Mouse (Mus musculus): ENCODE measurements around the gene Tmc7. TPM values are rescaled to one million over a fixed set of nuclear protein-coding genes. Genes with fewer than 3 reads are reported as not detected.
A peak's percentile ranks its signal among the peaks of the same experiment; 100 is the strongest.

The Tmc7 gene
- polyA plus RNA-seq (2015; fragmentation: Nextera tagmentation; extraction: Ambion mirVana), result 8.5 and 9.7 TPM in 2 replicates

DNA sequence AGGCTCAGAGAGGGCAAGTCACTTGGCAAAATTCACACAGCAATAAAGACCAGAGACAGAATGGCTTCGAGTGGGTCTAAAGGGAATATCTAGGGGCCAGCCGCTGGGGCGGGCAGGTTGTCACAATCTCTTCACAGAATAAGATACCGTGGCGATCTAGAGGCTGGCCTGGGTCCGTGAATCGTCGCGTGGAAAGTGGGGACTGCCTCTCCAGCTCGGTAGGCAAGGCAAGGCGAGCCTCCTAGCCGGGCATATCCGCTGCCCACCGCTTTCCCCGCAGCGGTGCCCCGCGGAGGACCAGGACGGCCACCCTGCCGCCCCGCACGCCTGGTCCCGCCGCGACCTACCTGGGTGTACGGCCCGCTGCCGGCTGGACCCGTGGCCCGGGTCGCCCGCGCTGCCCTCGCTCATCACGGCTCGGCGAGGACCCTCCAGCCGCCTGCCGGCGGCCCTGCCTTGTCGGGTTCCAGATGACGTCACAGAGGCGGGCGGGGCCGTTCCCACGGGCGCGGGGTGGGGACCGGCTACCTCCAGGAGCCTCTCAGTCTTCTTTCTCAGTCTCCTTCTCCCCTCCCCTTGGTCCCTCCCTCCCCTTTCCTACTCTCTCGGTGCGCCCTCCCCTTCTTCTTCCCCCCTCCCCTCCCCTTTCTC, at the start of gene Tmc7:
TSS of gene Tmc7 (minus strand) at position 480 of the 651 bp plus-strand sequence.
- H3K9me3 ChIP-seq (ENCODE audit: control insufficient read depth, low read length), result no peaks in the 10 kb centered on the region
- H3K4me1 ChIP-seq (replicated peaks; ENCODE audit: control insufficient read depth, insufficient read depth, low read length), result peaks cover 17% of the 10 kb centered on the region
- 0 out of 2 replicates have a peak, but pooled peaks cover 3% of the 10 kb centered on the region for H3K36me3 ChIP-seq (ENCODE audit: control insufficient read depth, insufficient read depth)
- peak within 1 kb of the TSS; percentile 76 for H3K4me2 ChIP-seq (ENCODE audit: low read length)
- H3K9ac ChIP-seq (replicated peaks; ENCODE audit: low read depth, low read length), result peak within 1 kb of the TSS; percentile 95
- peak within 1 kb of the TSS; percentile 80 for H3K27ac ChIP-seq (ENCODE audit: low read length)
- H3K4me3 ChIP-seq (replicated peaks; ENCODE audit: low read length), result peak within 1 kb of the TSS; percentile 81
- peak; percentile 90 for ATAC-seq
- no peaks in the 10 kb centered on the region for H3K27me3 ChIP-seq (replicated peaks; ENCODE audit: control insufficient read depth, insufficient read depth, low read length)
- under 1% methylated on average over 46 of the region's 51 CpGs for WGBS

DNA sequence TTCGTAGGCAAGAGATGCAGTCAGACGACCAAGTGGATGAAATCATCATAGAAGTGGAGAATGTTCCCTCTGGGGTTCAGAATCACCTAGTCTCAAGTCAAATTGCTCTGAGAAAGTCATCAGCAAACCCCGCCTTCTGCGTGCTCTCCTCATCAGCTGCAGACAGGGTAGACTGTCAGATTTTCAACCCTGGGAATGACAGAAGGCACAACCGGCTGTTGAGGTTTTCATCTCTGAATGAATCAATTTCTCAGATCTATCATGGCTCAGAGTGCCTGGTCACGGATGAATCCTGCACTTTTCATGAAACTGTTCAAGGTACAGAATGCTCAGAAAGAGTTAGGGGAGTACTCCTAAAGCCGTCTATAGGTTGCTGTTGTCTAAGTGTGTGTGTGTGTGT, 49.4 kb upstream of the Tmc7 start:
- no peak overlapping the region for H3K4me3 ChIP-seq (replicated peaks; ENCODE audit: low read length)
- no peak for ATAC-seq

DNA sequence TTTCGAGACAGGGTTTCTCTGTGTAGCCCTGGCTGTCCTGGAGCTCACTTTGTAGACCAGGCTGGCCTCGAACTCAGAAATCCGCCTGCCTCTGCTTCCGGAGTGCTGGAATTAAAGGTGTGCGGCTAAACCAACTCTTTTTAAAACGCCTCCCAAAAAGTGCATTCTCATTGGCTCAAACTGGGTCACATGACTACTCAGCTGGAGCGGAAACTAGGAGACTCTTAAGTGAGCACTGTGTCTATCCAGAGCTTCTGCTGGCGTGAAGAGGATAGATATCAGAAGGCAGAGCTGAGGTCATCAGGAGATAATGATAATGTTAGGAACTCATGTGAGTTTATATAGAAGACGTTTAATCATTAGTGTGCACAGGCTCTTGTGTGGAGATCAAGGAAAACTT, 48.6 kb upstream of the Tmc7 start:
- ATAC-seq, result no peak
- H3K27me3 ChIP-seq (replicated peaks; ENCODE audit: control insufficient read depth, insufficient read depth, low read length), result no peaks in the 10 kb centered on the region
- H3K4me1 ChIP-seq (replicated peaks; ENCODE audit: control insufficient read depth, insufficient read depth, low read length), result no peaks in the 10 kb centered on the region
- H3K36me3 ChIP-seq (ENCODE audit: control insufficient read depth, insufficient read depth), result no peaks in the 10 kb centered on the region
- no peak overlapping the region for H3K27ac ChIP-seq (ENCODE audit: low read length)
- no peaks in the 10 kb centered on the region for H3K9me3 ChIP-seq (ENCODE audit: control insufficient read depth, low read length)
- no peak overlapping the region for H3K9ac ChIP-seq (replicated peaks; ENCODE audit: low read depth, low read length)
- no peak overlapping the region for H3K4me3 ChIP-seq (replicated peaks; ENCODE audit: low read length)
- 86% methylated on average over 9 of the region's 9 CpGs for WGBS
- H3K4me2 ChIP-seq (ENCODE audit: low read length), result no peak overlapping the region

More for the DNA sequence above, 49.4 kb upstream of the Tmc7 start:
- Histone ChIP-seq H3K27me3 (replicated peaks; ENCODE audit: control insufficient read depth, insufficient read depth, low read length) (no peaks in the 10 kb centered on the region), H3K36me3 (ENCODE audit: control insufficient read depth, insufficient read depth) (no peaks in the 10 kb centered on the region), H3K4me1 (replicated peaks; ENCODE audit: control insufficient read depth, insufficient read depth, low read length) (no peaks in the 10 kb centered on the region), H3K9ac (replicated peaks; ENCODE audit: low read depth, low read length) (no peak overlapping the region), H3K9me3 (ENCODE audit: control insufficient read depth, low read length) (no peaks in the 10 kb centered on the region), H3K27ac (ENCODE audit: low read length) (no peak overlapping the region), H3K4me2 (ENCODE audit: low read length) (no peak overlapping the region)
- WGBS, result 80% methylated on average over 7 of the region's 7 CpGs

DNA sequence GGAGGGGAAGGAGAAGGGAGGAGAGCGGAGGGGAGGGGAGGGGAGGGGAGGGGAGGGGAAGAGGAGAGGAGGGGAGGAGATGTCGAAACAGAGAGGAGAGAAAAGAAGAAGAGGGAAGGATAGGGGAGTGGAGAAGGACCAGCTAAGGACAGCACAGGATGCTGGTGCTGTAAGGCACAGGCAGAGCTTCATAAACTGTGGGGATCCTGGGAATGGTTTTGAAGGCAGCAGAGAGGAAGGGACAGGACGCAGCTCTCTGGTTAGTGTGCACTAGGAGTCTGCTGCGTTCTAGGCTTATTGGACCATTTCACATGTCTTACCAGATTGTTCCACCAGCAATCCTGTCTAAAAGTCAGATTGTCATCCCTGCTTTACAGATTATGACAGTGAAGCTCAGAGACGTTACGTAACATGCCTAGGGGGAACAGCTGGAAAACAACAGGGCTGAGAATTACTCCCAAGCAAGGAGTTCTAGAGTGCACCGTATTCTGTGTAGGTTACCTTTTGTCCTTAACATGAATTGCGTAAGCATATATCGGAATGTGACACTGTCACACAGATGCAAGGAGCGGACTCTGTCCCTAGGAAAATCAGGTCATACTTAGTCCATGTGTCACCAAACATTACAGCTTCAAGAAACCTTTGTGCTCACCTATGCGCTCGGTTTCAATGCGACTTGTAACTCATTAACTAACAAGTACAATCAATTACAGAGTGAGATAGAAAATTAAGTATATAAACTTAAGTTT, 43.2 kb upstream of the Tmc7 start:
- 83% methylated on average over 13 of the region's 13 CpGs for WGBS
- H3K4me1 ChIP-seq (replicated peaks; ENCODE audit: control insufficient read depth, insufficient read depth, low read length), result no peaks in the 10 kb centered on the region
- H3K36me3 ChIP-seq (ENCODE audit: control insufficient read depth, insufficient read depth), result no peaks in the 10 kb centered on the region
- no peak overlapping the region for H3K9ac ChIP-seq (replicated peaks; ENCODE audit: low read depth, low read length)
- no peak for ATAC-seq
- no peaks in the 10 kb centered on the region for H3K27me3 ChIP-seq (replicated peaks; ENCODE audit: control insufficient read depth, insufficient read depth, low read length)
- no peak overlapping the region for H3K4me3 ChIP-seq (replicated peaks; ENCODE audit: low read length)
- no peak overlapping the region for H3K27ac ChIP-seq (ENCODE audit: low read length)
- H3K4me2 ChIP-seq (ENCODE audit: low read length), result no peak overlapping the region
- no peaks in the 10 kb centered on the region for H3K9me3 ChIP-seq (ENCODE audit: control insufficient read depth, low read length)

DNA sequence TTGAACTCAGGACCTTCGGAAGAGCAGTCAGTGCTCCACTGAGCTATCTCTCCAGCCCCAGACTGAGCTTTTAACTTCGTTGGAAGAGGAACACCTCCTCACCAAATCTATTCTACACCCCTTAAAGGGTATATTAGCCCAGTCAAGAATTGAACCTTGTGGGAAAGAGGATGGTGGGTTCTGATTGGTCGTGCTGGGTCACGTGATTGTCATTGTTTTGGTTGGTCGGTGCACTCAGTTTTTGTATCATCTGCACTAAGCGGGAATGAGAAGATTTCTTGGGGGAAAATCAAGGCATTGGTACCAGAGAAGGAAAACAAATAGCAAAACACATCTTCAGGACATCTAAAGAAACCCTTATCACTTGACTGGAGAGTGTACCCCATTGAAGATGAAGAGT, 36.6 kb upstream of the Tmc7 start:
- H3K4me3 ChIP-seq (replicated peaks; ENCODE audit: low read length), result no peak overlapping the region
- H3K27ac ChIP-seq (ENCODE audit: low read length), result no peak overlapping the region
- H3K9ac ChIP-seq (replicated peaks; ENCODE audit: low read depth, low read length), result no peak overlapping the region
- no peaks in the 10 kb centered on the region for H3K27me3 ChIP-seq (replicated peaks; ENCODE audit: control insufficient read depth, insufficient read depth, low read length)
- 81% methylated on average over 6 of the region's 6 CpGs for WGBS
- no peak overlapping the region for H3K4me2 ChIP-seq (ENCODE audit: low read length)
- no peaks in the 10 kb centered on the region for H3K9me3 ChIP-seq (ENCODE audit: control insufficient read depth, low read length)
- no peak for ATAC-seq
- H3K4me1 ChIP-seq (replicated peaks; ENCODE audit: control insufficient read depth, insufficient read depth, low read length), result no peaks in the 10 kb centered on the region
- no peaks in the 10 kb centered on the region for H3K36me3 ChIP-seq (ENCODE audit: control insufficient read depth, insufficient read depth)

DNA sequence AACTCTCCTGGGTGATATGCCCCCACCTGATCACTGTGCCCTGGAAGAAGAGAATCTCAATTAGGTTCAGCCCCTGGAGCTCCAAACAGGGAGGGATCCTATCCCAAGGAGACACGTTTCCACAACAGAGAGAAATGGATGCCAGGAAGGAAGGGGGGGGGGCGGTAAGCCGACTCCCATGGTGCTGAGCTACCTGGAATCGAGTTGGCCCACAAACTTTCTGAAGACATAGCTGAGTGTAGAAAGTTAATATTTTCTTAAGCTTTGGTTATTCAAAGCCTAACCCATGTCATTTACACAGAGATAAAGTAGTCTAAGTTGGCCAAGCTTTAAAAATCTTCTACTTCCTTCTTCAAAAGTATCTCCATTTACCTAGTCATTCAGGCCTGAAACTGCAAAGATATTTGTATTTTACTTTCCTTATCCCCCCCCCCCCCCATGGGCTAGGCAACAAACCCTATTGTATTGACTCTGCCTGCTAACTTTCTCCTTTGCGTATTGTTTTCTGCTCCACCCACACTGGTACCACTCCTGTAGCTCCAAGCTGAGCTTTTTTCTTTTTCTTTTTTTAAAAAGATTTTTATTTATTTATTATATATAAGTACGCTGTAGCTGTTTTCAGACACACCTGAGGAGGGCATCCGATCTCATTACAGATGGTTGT, 35.8 kb upstream of the Tmc7 start:
- Histone ChIP-seq H3K9me3 (ENCODE audit: control insufficient read depth, low read length) (no peaks in the 10 kb centered on the region), H3K4me3 (replicated peaks; ENCODE audit: low read length) (no peak overlapping the region), H3K4me1 (replicated peaks; ENCODE audit: control insufficient read depth, insufficient read depth, low read length) (no peaks in the 10 kb centered on the region), H3K27ac (ENCODE audit: low read length) (no peak overlapping the region), H3K9ac (replicated peaks; ENCODE audit: low read depth, low read length) (no peak overlapping the region), H3K36me3 (ENCODE audit: control insufficient read depth, insufficient read depth) (no peaks in the 10 kb centered on the region), H3K27me3 (replicated peaks; ENCODE audit: control insufficient read depth, insufficient read depth, low read length) (no peaks in the 10 kb centered on the region), H3K4me2 (ENCODE audit: low read length) (no peak overlapping the region)
- no peak for ATAC-seq
- 94% methylated on average over 7 of the region's 7 CpGs for WGBS

DNA sequence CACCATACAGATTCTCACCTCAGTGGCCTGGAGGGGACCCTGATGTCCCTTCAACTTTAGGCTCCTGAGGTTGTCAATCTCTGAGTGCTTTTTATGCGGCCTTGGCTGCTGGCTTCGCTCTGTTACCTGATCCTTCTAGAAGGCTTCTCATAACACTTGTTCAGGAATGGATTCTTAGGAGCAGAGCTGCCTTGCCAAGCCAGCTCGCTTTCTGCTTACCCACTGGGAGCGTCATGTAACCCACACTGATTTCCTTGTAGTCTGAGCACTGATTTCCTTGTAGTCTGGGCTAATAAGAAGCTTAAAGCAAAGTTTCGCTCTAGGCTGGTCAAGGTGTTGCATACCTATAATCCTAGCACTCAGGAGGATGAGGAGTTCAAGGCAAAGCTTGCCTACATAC, 33.6 kb upstream of the Tmc7 start:
- H3K27me3 ChIP-seq (replicated peaks; ENCODE audit: control insufficient read depth, insufficient read depth, low read length), result no peaks in the 10 kb centered on the region
- no peak overlapping the region for H3K27ac ChIP-seq (ENCODE audit: low read length)
- no peak for ATAC-seq
- H3K4me2 ChIP-seq (ENCODE audit: low read length), result no peak overlapping the region
- 89% methylated on average over 5 of the region's 5 CpGs for WGBS
- no peak overlapping the region for H3K9ac ChIP-seq (replicated peaks; ENCODE audit: low read depth, low read length)
- no peaks in the 10 kb centered on the region for H3K9me3 ChIP-seq (ENCODE audit: control insufficient read depth, low read length)
- H3K4me3 ChIP-seq (replicated peaks; ENCODE audit: low read length), result no peak overlapping the region
- no peaks in the 10 kb centered on the region for H3K4me1 ChIP-seq (replicated peaks; ENCODE audit: control insufficient read depth, insufficient read depth, low read length)
- H3K36me3 ChIP-seq (ENCODE audit: control insufficient read depth, insufficient read depth), result no peaks in the 10 kb centered on the region

DNA sequence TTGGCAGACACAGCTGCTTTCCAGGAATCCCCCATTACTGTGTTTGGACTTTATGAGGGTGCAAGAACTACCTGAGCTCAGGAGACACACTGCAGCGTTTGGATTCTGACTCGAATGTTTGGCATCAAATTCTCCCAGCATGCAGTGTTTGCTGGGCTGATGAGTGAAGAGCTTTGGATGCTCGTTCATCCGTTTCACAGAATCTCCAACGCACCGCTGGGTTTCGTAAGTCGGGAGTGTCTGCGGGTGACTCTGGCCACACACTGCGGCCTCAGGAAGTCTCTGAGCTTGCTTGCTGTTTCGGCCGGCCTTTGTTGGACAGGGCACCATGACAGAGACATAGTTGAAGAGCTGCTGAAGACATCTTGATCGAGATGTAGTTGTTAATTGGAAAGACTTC, 29.5 kb upstream of the Tmc7 start:
- Histone ChIP-seq H3K9ac (replicated peaks; ENCODE audit: low read depth, low read length) (no peak overlapping the region), H3K36me3 (ENCODE audit: control insufficient read depth, insufficient read depth) (no peaks in the 10 kb centered on the region), H3K27me3 (replicated peaks; ENCODE audit: control insufficient read depth, insufficient read depth, low read length) (no peaks in the 10 kb centered on the region), H3K4me3 (replicated peaks; ENCODE audit: low read length) (no peak overlapping the region), H3K4me1 (replicated peaks; ENCODE audit: control insufficient read depth, insufficient read depth, low read length) (peaks cover 4% of the 10 kb centered on the region; the same call in 1 of the 2 replicates), H3K27ac (ENCODE audit: low read length) (no peak overlapping the region), H3K4me2 (ENCODE audit: low read length) (no peak overlapping the region), H3K9me3 (ENCODE audit: control insufficient read depth, low read length) (no peaks in the 10 kb centered on the region)
- WGBS, result 31% methylated on average over 13 of the region's 13 CpGs
- ATAC-seq, result no peak

DNA sequence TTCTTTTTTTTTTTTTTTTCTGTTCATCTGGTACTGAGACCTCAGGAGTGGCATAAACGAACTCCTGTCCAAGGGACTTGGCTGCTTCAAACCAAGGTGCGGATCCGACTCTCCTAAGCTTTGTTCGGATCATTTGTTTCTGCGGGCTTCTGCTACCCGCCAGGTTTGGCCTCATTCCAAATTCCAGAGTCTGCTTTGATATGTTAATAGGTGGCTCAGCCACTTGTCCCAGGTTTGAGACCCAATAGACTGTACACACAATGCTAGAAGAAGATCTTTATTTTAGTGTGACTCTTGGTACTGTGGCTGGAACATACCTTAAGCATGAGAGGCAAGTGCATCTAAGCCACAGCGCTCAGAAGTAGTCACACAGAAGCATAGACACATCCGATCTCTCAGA, 27.4 kb upstream of the Tmc7 start:
- no peak overlapping the region for H3K4me2 ChIP-seq (ENCODE audit: low read length)
- H3K27ac ChIP-seq (ENCODE audit: low read length), result no peak overlapping the region
- no peak for ATAC-seq
- 24% methylated on average over 8 of the region's 8 CpGs for WGBS
- H3K9ac ChIP-seq (replicated peaks; ENCODE audit: low read depth, low read length), result no peak overlapping the region
- H3K9me3 ChIP-seq (ENCODE audit: control insufficient read depth, low read length), result no peaks in the 10 kb centered on the region
- H3K27me3 ChIP-seq (replicated peaks; ENCODE audit: control insufficient read depth, insufficient read depth, low read length), result no peaks in the 10 kb centered on the region
- peaks cover 4% of the 10 kb centered on the region; the same call in 1 of the 2 replicates for H3K4me1 ChIP-seq (replicated peaks; ENCODE audit: control insufficient read depth, insufficient read depth, low read length)
- no peak overlapping the region for H3K4me3 ChIP-seq (replicated peaks; ENCODE audit: low read length)
- no peaks in the 10 kb centered on the region for H3K36me3 ChIP-seq (ENCODE audit: control insufficient read depth, insufficient read depth)

All from forebrain, embryonic 16.5 days (tissue).